Mouse (Mus musculus) spleen, adult 18-20 months (tissue): ENCODE measurements around the gene Gm17949.
"Not testable (repeated sequence)": the region's sequence is repeated elsewhere in the genome, so short reads cannot be mapped to it uniquely, and the experiment has no call there.

ENCODE experiments used
- DNase-seq, 2 experiments: peaks; one replicate each; pipeline ENCODE4 v3.0.0; 2022; ENCODE audit warnings: mixed read lengths in 2 of 2

The Gm17949 gene

GRCm38 (mm10) chr17:57051679-57052078, 40.4 kb downstream of the Gm17949 start:
- DNase-seq, result not testable (repeated sequence)

- DNase-seq, result no peak
Measured at GRCm38 (mm10) chr17:57056246-57056645, 45.0 kb downstream of the Gm17949 start.

GRCm38 (mm10) chr17:57058891-57059485, 47.7 kb downstream of the Gm17949 start, which contains the start of gene Crb3:
Crb3 (plus strand) TSS chr17:57059105.
- DNase-seq, result no peak

- peak; percentile 43 to 44 for DNase-seq
Measured at GRCm38 (mm10) chr17:57059486-57059977, 48.3 kb downstream of the Gm17949 start, which contains the start of gene Slc25a23. Slc25a23 (minus strand) TSS chr17:57059863.

GRCm38 (mm10) chr17:57060231-57060801, 49.0 kb downstream of the Gm17949 start:
- DNase-seq, result peak; percentile 93 to 97

GRCm38 (mm10) chr17:57061069-57061468, 49.8 kb downstream of the Gm17949 start:
- DNase-seq, result peak in 1 of 2 experiments; percentile 24

GRCm38 (mm10) chr17:57062011-57062521, 50.8 kb downstream of the Gm17949 start:
- peak; percentile 54 to 56 for DNase-seq

- no peak for DNase-seq
Measured at GRCm38 (mm10) chr17:57062548-57062947, 51.3 kb downstream of the Gm17949 start.

GRCm38 (mm10) chr17:57063031-57063430, 51.8 kb downstream of the Gm17949 start:
- no peak for DNase-seq

GRCm38 (mm10) chr17:57066908-57067307, 55.6 kb downstream of the Gm17949 start:
- DNase-seq, result no peak

GRCm38 (mm10) chr17:57070272-57070671, 59.0 kb downstream of the Gm17949 start:
- no peak for DNase-seq

GRCm38 (mm10) chr17:57070699-57071098, 59.4 kb downstream of the Gm17949 start:
- DNase-seq, result no peak
